Comparison of ENCODE assay signal across 8 mouse cellular contexts in the genomic region with DNA sequence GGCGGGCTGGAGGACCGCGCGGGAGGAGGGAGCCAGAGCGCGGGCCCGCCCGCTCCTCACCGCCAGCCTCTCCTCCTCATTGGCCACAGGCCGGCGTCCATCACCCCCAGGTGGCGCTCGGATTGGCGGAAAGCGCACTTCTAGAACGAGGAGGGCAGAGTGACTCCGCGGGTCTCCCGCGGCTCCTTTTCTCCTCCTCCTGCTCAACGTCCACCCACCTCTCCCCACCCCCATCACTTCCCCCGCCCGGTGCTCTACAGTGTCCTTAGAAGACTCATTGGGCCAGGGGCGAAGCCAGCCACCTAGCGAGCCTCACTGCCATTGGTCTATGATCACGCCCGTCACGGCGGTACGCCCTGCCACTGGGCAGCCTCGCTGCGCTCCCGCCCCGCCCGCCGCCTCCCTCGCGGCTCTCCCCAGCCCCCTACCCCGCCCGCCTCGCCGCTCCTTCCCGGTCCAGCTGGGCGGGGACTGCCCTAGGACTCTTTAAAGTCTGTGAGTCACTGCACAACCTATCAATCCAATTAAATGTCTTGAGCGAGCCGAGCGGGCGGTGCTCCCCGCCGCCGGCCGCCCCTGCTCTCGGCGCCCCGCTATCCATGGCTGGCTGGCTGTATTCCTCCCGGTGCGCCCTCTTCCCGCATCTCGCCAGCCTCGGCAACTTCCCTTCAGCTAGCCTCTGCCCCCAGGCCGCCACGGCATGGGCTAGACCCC. TPM values are rescaled to one million over a fixed set of nuclear protein-coding genes. Genes with fewer than 3 reads are reported as not detected.
DNase-seq lines count a peak whose midpoint lies in the region; ATAC-seq and TF ChIP-seq lines count a peak whose summit lies in the region.

A gene (plus strand): TSS at position 515 of the 714 bp plus-strand sequence.

- peak within 1 kb of the TSS; percentile 93 for H3K4me3 ChIP-seq in G1E (ENCODE audit: low read depth, low read length)
- peak within 1 kb of the TSS; percentile 94 for H3K4me3 ChIP-seq in forebrain, embryonic 16.5 days (replicated peaks; ENCODE audit: low read length)
- H3K4me3 ChIP-seq in layer of hippocampus, adult 2 months: peak within 1 kb of the TSS; percentile 98
- H3K4me3 ChIP-seq in lung, embryonic 14.5 days (ENCODE audit: low read depth, low read length): peak within 1 kb of the TSS; percentile 83
- H3K4me3 ChIP-seq in olfactory bulb, adult 2 months (ENCODE audit: insufficient read depth, low read depth, low read length): peak within 1 kb of the TSS; percentile 90
- H3K4me3 ChIP-seq in thymus, adult 2 months (ENCODE audit: control insufficient read depth, insufficient read depth, low read length): peak within 1 kb of the TSS; percentile 88

- DNase-seq in G1E (ENCODE audit: low spot score): peak; percentile 98
- DNase-seq in cerebellum, adult 18-20 months: peak; percentile 99 to 100
- DNase-seq in heart, postnatal 36 days: peak; percentile 98 to 99
- peak; percentile 98 to 99 for DNase-seq in layer of hippocampus, adult 2 months (ENCODE audit: low spot score in 2 of 2)
- DNase-seq in lung, embryonic 14.5 days: peak; percentile 99
- peak; percentile 99 for DNase-seq in thymus, adult 2 months

- under 1% methylated on average over 48 of the region's 62 CpGs for WGBS in forebrain, embryonic 16.5 days
- WGBS in lung, embryonic 14.5 days: 0% methylated on average over 59 of the region's 62 CpGs
- under 1% methylated on average over 56 of the region's 62 CpGs for WGBS in olfactory bulb, adult 2 months
- under 1% methylated on average over 61 of the region's 62 CpGs for WGBS in thymus, adult 2 months

- ATAC-seq in G1E (ENCODE audit: extremely low read depth, insufficient number of reproducible peaks, low FRiP score, poor library complexity, severe bottlenecking): peak; percentile 94
- peak; percentile 99 for ATAC-seq in forebrain, embryonic 16.5 days
- ATAC-seq in lung, embryonic 14.5 days (ENCODE audit: insufficient read depth): peak; percentile 100

- peaks cover 34% of the 10 kb centered on the region for H3K4me1 ChIP-seq in G1E (ENCODE audit: insufficient read depth, low read depth, low read length)
- H3K4me1 ChIP-seq in forebrain, embryonic 16.5 days (replicated peaks; ENCODE audit: control insufficient read depth, insufficient read depth, low read length): peaks cover 12% of the 10 kb centered on the region
- H3K4me1 ChIP-seq in lung, embryonic 14.5 days (ENCODE audit: insufficient read depth): 0 out of 2 replicates have a peak, but pooled peaks cover 2% of the 10 kb centered on the region
- H3K4me1 ChIP-seq in olfactory bulb, adult 2 months (ENCODE audit: control insufficient read depth, insufficient read depth, low read length): no peaks in the 10 kb centered on the region; the same call in none of the 2 replicates
- H3K4me1 ChIP-seq in thymus, adult 2 months (replicated peaks; ENCODE audit: control insufficient read depth, insufficient read depth, low read length): no peaks in the 10 kb centered on the region

- H3K27me3 ChIP-seq in G1E (ENCODE audit: insufficient read depth, low read length): no peaks in the 10 kb centered on the region
- H3K27me3 ChIP-seq in forebrain, embryonic 16.5 days (replicated peaks; ENCODE audit: control insufficient read depth, insufficient read depth, low read length): no peaks in the 10 kb centered on the region
- no peaks in the 10 kb centered on the region for H3K27me3 ChIP-seq in lung, embryonic 14.5 days (ENCODE audit: insufficient read depth, low read length)
- H3K27me3 ChIP-seq in thymus, adult 2 months (ENCODE audit: control insufficient read depth, insufficient read depth, low read length): no peaks in the 10 kb centered on the region

- H3K27ac ChIP-seq in forebrain, embryonic 16.5 days (ENCODE audit: low read length): peak within 1 kb of the TSS; percentile 94
- peak within 1 kb of the TSS; percentile 98 for H3K27ac ChIP-seq in layer of hippocampus, adult 2 months
- H3K27ac ChIP-seq in lung, embryonic 14.5 days (ENCODE audit: low read depth): peak within 1 kb of the TSS; percentile 91
- H3K27ac ChIP-seq in olfactory bulb, adult 2 months (ENCODE audit: insufficient read depth, low read depth, low read length): peak within 1 kb of the TSS; percentile 97
- H3K27ac ChIP-seq in thymus, adult 2 months (ENCODE audit: control insufficient read depth, insufficient read depth, low read length): no peak within 1 kb of the TSS

- peak; percentile 42 for TF ChIP-seq POLR2A in olfactory bulb, adult 2 months (IDR thresholded peaks at IDR 0.05; ENCODE audit: insufficient read depth, low read depth, low read length)
- 0 out of 2 replicates have a peak, but pooled peaks have one; percentile 7 for TF ChIP-seq POLR2A in thymus, adult 2 months (IDR thresholded peaks at IDR 0.05; ENCODE audit: control insufficient read depth, extremely low read depth, insufficient read depth, low read length, poor library complexity)

- peak within 1 kb of the TSS; percentile 86 for H3K9ac ChIP-seq in forebrain, embryonic 16.5 days (replicated peaks; ENCODE audit: low read depth, low read length)
- H3K9ac ChIP-seq in lung, embryonic 14.5 days: peak within 1 kb of the TSS; percentile 76

- peak within 1 kb of the TSS; percentile 84 for H3K4me2 ChIP-seq in forebrain, embryonic 16.5 days (ENCODE audit: low read length)
- peak within 1 kb of the TSS; percentile 73 for H3K4me2 ChIP-seq in lung, embryonic 14.5 days

- no peaks in the 10 kb centered on the region for H3K9me3 ChIP-seq in G1E (replicated peaks)
- no peaks in the 10 kb centered on the region for H3K9me3 ChIP-seq in forebrain, embryonic 16.5 days (ENCODE audit: control insufficient read depth, low read length)
- H3K9me3 ChIP-seq in lung, embryonic 14.5 days (ENCODE audit: low read depth, low read length): no peaks in the 10 kb centered on the region

- H3K36me3 ChIP-seq in G1E (replicated peaks): peaks cover 3% of the 10 kb centered on the region
- no peaks in the 10 kb centered on the region for H3K36me3 ChIP-seq in forebrain, embryonic 16.5 days (ENCODE audit: control insufficient read depth, insufficient read depth)
- no peaks in the 10 kb centered on the region; the same call in 1 of the 2 replicates for H3K36me3 ChIP-seq in lung, embryonic 14.5 days (ENCODE audit: insufficient read depth)
- H3K36me3 ChIP-seq in thymus, adult 2 months (ENCODE audit: control insufficient read depth, insufficient read depth, low read length): no peaks in the 10 kb centered on the region

- TF ChIP-seq CTCF in G1E (IDR thresholded peaks at IDR 0.05; ENCODE audit: low read depth, low read length): no peak
- TF ChIP-seq CTCF in layer of hippocampus, adult 2 months (conservative IDR thresholded peaks at IDR 0.05): peak; percentile 62
- TF ChIP-seq CTCF in lung, embryonic 14.5 days (IDR thresholded peaks at IDR 0.05; ENCODE audit: low read depth): peak; percentile 22; the same call in 1 of the 2 replicates
- no peak for TF ChIP-seq CTCF in olfactory bulb, adult 2 months (IDR thresholded peaks at IDR 0.05; ENCODE audit: insufficient read depth, low read depth, low read length)
- TF ChIP-seq CTCF in thymus, adult 2 months (IDR thresholded peaks at IDR 0.05; ENCODE audit: borderline replicate concordance, control insufficient read depth, extremely low read depth, insufficient read depth, low read length, poor library complexity): no peak

- intact Hi-C loops in heart, postnatal 36 days (cut with DNase I): loop anchor here (1.0 to 10.0 kb wide), 6 partner anchors 66 to 822 kb away; a partner anchor contains a TSS

RNA-seq across cellular contexts. Expression of the gene that starts here (rescaled TPM):
- 17.6 and 30.8 TPM in 2 replicates for total RNA-seq in G1E (2014; fragmentation: Nextera tagmentation)
- total RNA-seq in G1E (2017): 8.4 and 9.2 TPM in 2 replicates
- 21.4 and 22.2 TPM in 2 replicates for polyA plus RNA-seq in G1E (2012)
- 30.3 and 38.0 TPM in 2 replicates for polyA plus RNA-seq in forebrain, embryonic 16.5 days (2015; fragmentation: Nextera tagmentation; extraction: Ambion mirVana)
- total RNA-seq in heart, postnatal 36 days (2021): 10 to 100 TPM; 17.1 to 22.1 TPM
- total RNA-seq in layer of hippocampus, adult 2 months (2021): 10 to 100 TPM; 21.5 to 25.6 TPM
- 44.0 and 45.8 TPM in 2 replicates for polyA plus RNA-seq in lung, embryonic 14.5 days (2014; fragmentation: Nextera tagmentation; extraction: Ambion mirVana)
- polyA plus RNA-seq in olfactory bulb, adult 2 months (2012; ENCODE audit: insufficient read depth, insufficient read length, low replicate concordance, missing spikeins): not detected in 2 replicates
- 50.6 and 55.4 TPM in 2 replicates for polyA plus RNA-seq in thymus, adult 2 months (2012; rRNA removed)

Comparison
In these comparisons a context has a peak if more than half of its experiments do, and no peak if none do; other contexts are left out.
1. RNA of the gene that starts here (polyA plus RNA-seq): 50.6 to 55.4 TPM in thymus, adult 2 months, 44.0 to 45.8 TPM in lung, embryonic 14.5 days, 30.3 to 38.0 TPM in forebrain, embryonic 16.5 days and 21.4 to 22.2 TPM in G1E; not detected in olfactory bulb, adult 2 months; every median in the first group is over 10 times any median in the second.
2. CTCF ChIP-seq: peak in layer of hippocampus, adult 2 months (single experiment) and lung, embryonic 14.5 days (single experiment); none in G1E (single experiment), olfactory bulb, adult 2 months (single experiment) and thymus, adult 2 months (single experiment).
3. Peak in every context shown above with its lines, with median percentiles within 50 percentile points of each other: ATAC-seq, DNase-seq and H3K4me3 ChIP-seq.